Mouse (Mus musculus) frontal cortex, postnatal 10 days (tissue): ENCODE data around the gene Gm14137.

Experiments used
- DNase-seq, 2 experiments: peaks; one replicate each; pipeline ENCODE4 v3.0.0; 2022; ENCODE audit warnings: low spot score in 2 of 2, mixed read lengths in 1 of 2

Gm14137 gene

GRCm38 (mm10) chr2:119173991-119174651 lies at the start of gene Gm14137:
TSS of gene Gm14137 (plus strand) at chr2:119174509.
- no peak for DNase-seq

- no peak for DNase-seq
Measured at GRCm38 (mm10) chr2:119136346-119136898, 37.9 kb upstream of the Gm14137 start.

- DNase-seq: no peak
Measured at GRCm38 (mm10) chr2:119145199-119145598, 29.1 kb upstream of the Gm14137 start.

GRCm38 (mm10) chr2:119146435-119146834 lies 27.9 kb upstream of the Gm14137 start:
- no peak for DNase-seq

- no peak for DNase-seq
Measured at GRCm38 (mm10) chr2:119147160-119147678, 27.1 kb upstream of the Gm14137 start.

- DNase-seq: no peak
Measured at GRCm38 (mm10) chr2:119147775-119148174, 26.5 kb upstream of the Gm14137 start.

- no peak for DNase-seq
Measured at GRCm38 (mm10) chr2:119152255-119152654, 22.1 kb upstream of the Gm14137 start.

GRCm38 (mm10) chr2:119154683-119155082 lies 19.6 kb upstream of the Gm14137 start:
- no peak for DNase-seq

- no peak for DNase-seq
Measured at GRCm38 (mm10) chr2:119155388-119155787, 18.9 kb upstream of the Gm14137 start.

- DNase-seq: no peak
Measured at GRCm38 (mm10) chr2:119156081-119156680, 18.1 kb upstream of the Gm14137 start.

- DNase-seq: peak; percentile 92 to 96
Measured at GRCm38 (mm10) chr2:119156681-119157572, 17.4 kb upstream of the Gm14137 start, which contains the start of gene Rmdn3. TSS of gene Rmdn3 (minus strand) at chr2:119157034.

GRCm38 (mm10) chr2:119157836-119158235 lies 16.5 kb upstream of the Gm14137 start:
- DNase-seq: no peak

- DNase-seq: no peak
Measured at GRCm38 (mm10) chr2:119161247-119161646, 13.1 kb upstream of the Gm14137 start.

- no peak for DNase-seq
Measured at GRCm38 (mm10) chr2:119163135-119163534, 11.2 kb upstream of the Gm14137 start.

- DNase-seq: no peak
Measured at GRCm38 (mm10) chr2:119163999-119164398, 10.3 kb upstream of the Gm14137 start.

GRCm38 (mm10) chr2:119165401-119165800 lies 8.9 kb upstream of the Gm14137 start:
- no peak for DNase-seq

- DNase-seq: no peak
Measured at GRCm38 (mm10) chr2:119166901-119167865, 7.1 kb upstream of the Gm14137 start, which contains the start of gene Gchfr. TSS of gene Gchfr (plus strand) at chr2:119167773.

GRCm38 (mm10) chr2:119167866-119168256 lies 6.4 kb upstream of the Gm14137 start:
- no peak for DNase-seq

- no peak for DNase-seq
Measured at GRCm38 (mm10) chr2:119170282-119170681, 4.0 kb upstream of the Gm14137 start.

GRCm38 (mm10) chr2:119171574-119171973 lies 2.7 kb upstream of the Gm14137 start:
- no peak for DNase-seq

- DNase-seq: no peak
Measured at GRCm38 (mm10) chr2:119172446-119172845, 1.9 kb upstream of the Gm14137 start.
